Mouse (Mus musculus): ENCODE measurements around the gene Gm20388. TPM values are rescaled to one million over a fixed set of nuclear protein-coding genes. Genes with fewer than 3 reads are reported as not detected.
"Not testable (repeated sequence)": the region's sequence is repeated elsewhere in the genome, so short reads cannot be mapped to it uniquely, and the experiment has no call there.

Gm20388 gene
- polyA plus RNA-seq, 1 experiment from 2014 or later, result 4.4 TPM

- Histone ChIP-seq H3K27ac (no peak overlapping the region; the same call in none of the 2 replicates), H3K9ac (replicated peaks) (no peak overlapping the region), H3K9me3 (no peaks in the 10 kb centered on the region), H3K4me1 (replicated peaks) (peaks cover 58% of the 10 kb centered on the region), H3K4me2 (replicated peaks) (no peak overlapping the region), H3K4me3 (replicated peaks) (no peak overlapping the region), H3K36me3 (no peaks in the 10 kb centered on the region), H3K27me3 (no peaks in the 10 kb centered on the region)
- WGBS, result 69% methylated on average over 5 of the region's 5 CpGs
- no peak for ATAC-seq
Observed at GRCm38 (mm10) chr8:120325172-120325767, 414.6 kb downstream of the Gm20388 start.

- WGBS, result 47% methylated on average over 3 of the region's 3 CpGs
- H3K4me1 ChIP-seq (replicated peaks), result peaks cover 55% of the 10 kb centered on the region
- no peak overlapping the region for H3K27ac ChIP-seq
Observed at GRCm38 (mm10) chr8:120327131-120327554, 416.5 kb downstream of the Gm20388 start.

GRCm38 (mm10) chr8:120328361-120329022 lies 417.9 kb downstream of the Gm20388 start:
- no peaks in the 10 kb centered on the region for H3K36me3 ChIP-seq
- H3K4me3 ChIP-seq (replicated peaks), result no peak overlapping the region
- H3K27ac ChIP-seq, result no peak overlapping the region
- H3K9me3 ChIP-seq, result no peaks in the 10 kb centered on the region
- WGBS, result 92% methylated on average over 13 of the region's 13 CpGs
- ATAC-seq, result no peak
- peaks cover 5% of the 10 kb centered on the region; the same call in 1 of the 2 replicates for H3K27me3 ChIP-seq
- H3K9ac ChIP-seq (replicated peaks), result no peak overlapping the region
- H3K4me1 ChIP-seq (replicated peaks), result peaks cover 50% of the 10 kb centered on the region
- H3K4me2 ChIP-seq (replicated peaks), result no peak overlapping the region

More at GRCm38 (mm10) chr8:120327131-120327554, 416.5 kb downstream of the Gm20388 start:
- H3K9me3 ChIP-seq, result no peaks in the 10 kb centered on the region
- no peaks in the 10 kb centered on the region for H3K36me3 ChIP-seq
- no peak overlapping the region for H3K9ac ChIP-seq (replicated peaks)
- H3K4me3 ChIP-seq (replicated peaks), result no peak overlapping the region
- no peak for ATAC-seq
- H3K4me2 ChIP-seq (replicated peaks), result no peak overlapping the region
- no peaks in the 10 kb centered on the region for H3K27me3 ChIP-seq

- no peak for ATAC-seq
- Histone ChIP-seq H3K4me2 (replicated peaks) (no peak overlapping the region), H3K9ac (replicated peaks) (0 out of 2 replicates have a peak overlapping the region, but pooled peaks have one; percentile 19), H3K9me3 (no peaks in the 10 kb centered on the region), H3K36me3 (no peaks in the 10 kb centered on the region), H3K27me3 (peaks cover 5% of the 10 kb centered on the region; the same call in 1 of the 2 replicates), H3K4me1 (replicated peaks) (peaks cover 43% of the 10 kb centered on the region), H3K27ac (peak overlapping the region; percentile 2; the same call in 1 of the 2 replicates), H3K4me3 (replicated peaks) (no peak overlapping the region)
- 87% methylated on average over 11 of the region's 11 CpGs for WGBS
Observed at GRCm38 (mm10) chr8:120329030-120329748, 418.5 kb downstream of the Gm20388 start.

- H3K27me3 ChIP-seq, result peaks cover 5% of the 10 kb centered on the region; the same call in 1 of the 2 replicates
- H3K4me1 ChIP-seq (replicated peaks), result peaks cover 48% of the 10 kb centered on the region
- no peak overlapping the region for H3K4me3 ChIP-seq (replicated peaks)
- H3K9ac ChIP-seq (replicated peaks), result no peak overlapping the region
- H3K36me3 ChIP-seq, result no peaks in the 10 kb centered on the region
- no peak for ATAC-seq
- WGBS, result 83% methylated on average over 7 of the region's 7 CpGs
- H3K4me2 ChIP-seq (replicated peaks), result no peak overlapping the region
- H3K9me3 ChIP-seq, result no peaks in the 10 kb centered on the region
- no peak overlapping the region for H3K27ac ChIP-seq
Observed at GRCm38 (mm10) chr8:120331027-120331426, 420.4 kb downstream of the Gm20388 start.

- H3K9me3 ChIP-seq, result no peaks in the 10 kb centered on the region
- ATAC-seq, result no peak
- H3K36me3 ChIP-seq, result no peaks in the 10 kb centered on the region
- 77% methylated on average over 16 of the region's 16 CpGs for WGBS
- peaks cover 54% of the 10 kb centered on the region for H3K4me1 ChIP-seq (replicated peaks)
- no peak overlapping the region for H3K4me2 ChIP-seq (replicated peaks)
- H3K9ac ChIP-seq (replicated peaks), result no peak overlapping the region
- no peak overlapping the region for H3K27ac ChIP-seq
- H3K27me3 ChIP-seq, result peaks cover 5% of the 10 kb centered on the region; the same call in 1 of the 2 replicates
- no peak overlapping the region for H3K4me3 ChIP-seq (replicated peaks)
Observed at GRCm38 (mm10) chr8:120332379-120333229, 422.0 kb downstream of the Gm20388 start.

GRCm38 (mm10) chr8:120333681-120334080 lies 423.0 kb downstream of the Gm20388 start:
- no peak overlapping the region for H3K4me2 ChIP-seq (replicated peaks)
- H3K4me3 ChIP-seq (replicated peaks), result no peak overlapping the region
- peaks cover 58% of the 10 kb centered on the region for H3K4me1 ChIP-seq (replicated peaks)
- H3K9ac ChIP-seq (replicated peaks), result no peak overlapping the region
- no peak overlapping the region for H3K27ac ChIP-seq
- no peaks in the 10 kb centered on the region for H3K36me3 ChIP-seq
- peaks cover 5% of the 10 kb centered on the region; the same call in 1 of the 2 replicates for H3K27me3 ChIP-seq
- H3K9me3 ChIP-seq, result no peaks in the 10 kb centered on the region
- ATAC-seq, result no peak
- 93% methylated on average over 4 of the region's 4 CpGs for WGBS

- not testable (repeated sequence) for H3K36me3 ChIP-seq; H3K9me3 ChIP-seq; H3K9ac ChIP-seq (replicated peaks); H3K4me2 ChIP-seq (replicated peaks); H3K4me3 ChIP-seq (replicated peaks); H3K27me3 ChIP-seq; ATAC-seq
- peaks cover 54% of the 10 kb centered on the region for H3K4me1 ChIP-seq (replicated peaks)
- H3K27ac ChIP-seq, result peak overlapping the region; percentile 91
- WGBS, result 60% methylated on average over 3 of the region's 3 CpGs
Observed at GRCm38 (mm10) chr8:120334261-120334660, 423.6 kb downstream of the Gm20388 start.

- Histone ChIP-seq H3K9me3 (no peaks in the 10 kb centered on the region), H3K4me2 (replicated peaks) (peak overlapping the region; percentile 30), H3K27ac (peak overlapping the region; percentile 91), H3K27me3 (peaks cover 5% of the 10 kb centered on the region; the same call in 1 of the 2 replicates), H3K9ac (replicated peaks) (peak overlapping the region; percentile 52; the same call in 1 of the 2 replicates), H3K36me3 (no peaks in the 10 kb centered on the region), H3K4me1 (replicated peaks) (peaks cover 54% of the 10 kb centered on the region), H3K4me3 (replicated peaks) (no peak overlapping the region)
- ATAC-seq, result peak; percentile 46
- WGBS, result 3% methylated on average over 5 of the region's 5 CpGs
Observed at GRCm38 (mm10) chr8:120334878-120335261, 424.2 kb downstream of the Gm20388 start.

GRCm38 (mm10) chr8:120335262-120336086 lies 424.8 kb downstream of the Gm20388 start:
- no peak overlapping the region for H3K4me3 ChIP-seq (replicated peaks)
- peak overlapping the region; percentile 52; the same call in 1 of the 2 replicates for H3K9ac ChIP-seq (replicated peaks)
- H3K9me3 ChIP-seq, result no peaks in the 10 kb centered on the region
- 2% methylated on average over 17 of the region's 17 CpGs for WGBS
- ATAC-seq, result peak; percentile 81
- H3K4me2 ChIP-seq (replicated peaks), result peak overlapping the region; percentile 30
- peaks cover 59% of the 10 kb centered on the region for H3K4me1 ChIP-seq (replicated peaks)
- H3K27ac ChIP-seq, result peak overlapping the region; percentile 91
- H3K36me3 ChIP-seq, result no peaks in the 10 kb centered on the region
- H3K27me3 ChIP-seq, result peaks cover 5% of the 10 kb centered on the region; the same call in 1 of the 2 replicates

- peak; percentile 60 for ATAC-seq
- WGBS, result under 1% methylated on average over 9 of the region's 9 CpGs
- H3K4me2 ChIP-seq (replicated peaks), result peak overlapping the region; percentile 30
Observed at GRCm38 (mm10) chr8:120336087-120336380, 425.4 kb downstream of the Gm20388 start.

More at GRCm38 (mm10) chr8:120336087-120336380, 425.4 kb downstream of the Gm20388 start:
- H3K4me1 ChIP-seq (replicated peaks), result peaks cover 64% of the 10 kb centered on the region
- H3K27ac ChIP-seq, result peak overlapping the region; percentile 91
- no peaks in the 10 kb centered on the region for H3K36me3 ChIP-seq
- peaks cover 5% of the 10 kb centered on the region; the same call in 1 of the 2 replicates for H3K27me3 ChIP-seq
- peak overlapping the region; percentile 52; the same call in 1 of the 2 replicates for H3K9ac ChIP-seq (replicated peaks)
- H3K4me3 ChIP-seq (replicated peaks), result no peak overlapping the region
- no peaks in the 10 kb centered on the region for H3K9me3 ChIP-seq

Data from midbrain, embryonic 13.5 days (tissue).